Mouse (Mus musculus) liver, adult 2 months (tissue): Measurements from ENCODE around the gene Shroom3. TPM values are rescaled to one million over a fixed set of nuclear protein-coding genes. Genes with fewer than 3 reads are reported as not detected.
A peak's percentile ranks its signal among the peaks of the same experiment; 100 is the strongest.

Experiments used
- DNase-seq: peaks from one replicate; pipeline ENCODE4 v3.0.0-alpha.2; 2011; ENCODE audit warnings: low read depth, low spot score; ENCODE audit errors: extremely low read depth
- H3K27ac ChIP-seq: fragments of 200-500 bp; replicated peaks from 2 replicates; pipeline ENCODE4 v1.5.1; 2012; ENCODE audit warnings: low read depth, mild to moderate bottlenecking, control low read depth, inconsistent platforms, low read length; ENCODE audit not compliant: insufficient read depth
- H3K27me3 ChIP-seq: fragments of 200-500 bp; 2 replicates; pipeline ENCODE4 v1.6.1; 2012; ENCODE audit warnings: mild to moderate bottlenecking, moderate library complexity, low read length, inconsistent platforms; ENCODE audit not compliant: control insufficient read depth, insufficient read depth
- H3K36me3 ChIP-seq: fragments of 200-500 bp; 2 replicates; pipeline ENCODE4 v1.6.1; 2012; ENCODE audit warnings: low read length, inconsistent platforms; ENCODE audit not compliant: control insufficient read depth, insufficient read depth
- H3K4me1 ChIP-seq: fragments of 200-500 bp; 2 replicates; pipeline ENCODE4 v1.6.1; 2011; ENCODE audit warnings: low read length; ENCODE audit not compliant: control insufficient read depth, insufficient read depth
- H3K4me3 ChIP-seq: fragments of 200-500 bp; 2 replicates; pipeline ENCODE4 v1.5.1; 2011; ENCODE audit warnings: low read depth, mild to moderate bottlenecking, control low read depth, low read length, moderate library complexity; ENCODE audit not compliant: insufficient read depth
- H3K79me2 ChIP-seq: fragments of 200-500 bp; 2 replicates; pipeline ENCODE4 v1.6.1; 2012; ENCODE audit warnings: inconsistent platforms, mild to moderate bottlenecking, low read length, moderate library complexity; ENCODE audit not compliant: control insufficient read depth, insufficient read depth
- H3K9ac ChIP-seq: fragments of 200-500 bp; 2 replicates; pipeline ENCODE4 v1.6.1; 2012; ENCODE audit warnings: low read depth, mild to moderate bottlenecking, control low read depth, inconsistent platforms, low read length
- CTCF ChIP-seq: fragments of 200-500 bp; IDR thresholded peaks from 2 replicates; pipeline ENCODE4 v1.5.1; 2011; ENCODE audit warnings: low read depth, low read length, control low read depth
- POLR2A ChIP-seq: fragments of 200-500 bp; IDR thresholded peaks from 2 replicates; pipeline ENCODE4 v1.6.1; 2011; ENCODE audit warnings: low read length, control low read depth; ENCODE audit not compliant: insufficient read depth; ENCODE audit errors: extremely low read depth
- WGBS: fragments of 180-500 bp; shearing (Covaris S2); methylation state at CpG from one replicate; pipeline ENCODE4 v1.1.7; 2018; 5-methylcytosine and 5-hydroxymethylcytosine counted together
- polyA plus RNA-seq: library from polyadenylated mRNA; depleted of rRNA; stranded (reverse); fragments of >200 nt; gene quantifications from 2 replicates; pipeline ENCODE4 v1.2.3, GENCODE M21; 2012
- total RNA-seq: library from RNA; depleted of rRNA; stranded (reverse); fragments of >200 nt; gene quantifications from 2 replicates; pipeline ENCODE4 v1.2.3, GENCODE M21; 2014

Shroom3 gene
- total and polyA plus RNA-seq, 2 experiments: 4.0 to 4.1 TPM

DNA sequence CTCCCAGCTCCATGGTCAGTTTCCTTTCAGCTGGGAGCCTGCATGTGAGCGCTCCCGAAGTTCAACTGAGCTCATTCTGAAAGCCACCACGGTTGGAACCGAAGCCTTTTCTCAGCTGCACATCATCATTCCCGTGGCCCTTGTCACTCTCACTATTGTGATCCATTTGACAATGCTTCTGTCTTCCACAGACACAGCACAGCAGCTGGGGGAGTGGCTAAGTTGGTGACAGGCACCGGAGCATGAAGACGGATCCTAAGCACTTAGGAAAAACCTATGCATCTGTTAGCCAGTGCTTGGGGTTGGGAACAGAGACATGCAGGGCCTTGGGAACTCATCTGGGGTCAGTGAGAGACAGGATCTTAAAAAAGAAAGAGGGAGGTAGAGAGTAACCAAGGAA, 121.1 kb downstream of the Shroom3 start:
- DNase-seq: no peak
- Histone ChIP-seq H3K9ac (no peak overlapping the region), H3K4me3 (no peak overlapping the region), H3K27ac (no peak overlapping the region), H3K79me2 (no peaks in the 10 kb centered on the region; the same call in 1 of the 2 replicates), H3K27me3 (no peaks in the 10 kb centered on the region), H3K4me1 (no peaks in the 10 kb centered on the region), H3K36me3 (no peaks in the 10 kb centered on the region; the same call in 1 of the 2 replicates)
- TF ChIP-seq CTCF (no peak), POLR2A (no peak)
- WGBS: 70% methylated on average over 7 of the region's 7 CpGs

DNA sequence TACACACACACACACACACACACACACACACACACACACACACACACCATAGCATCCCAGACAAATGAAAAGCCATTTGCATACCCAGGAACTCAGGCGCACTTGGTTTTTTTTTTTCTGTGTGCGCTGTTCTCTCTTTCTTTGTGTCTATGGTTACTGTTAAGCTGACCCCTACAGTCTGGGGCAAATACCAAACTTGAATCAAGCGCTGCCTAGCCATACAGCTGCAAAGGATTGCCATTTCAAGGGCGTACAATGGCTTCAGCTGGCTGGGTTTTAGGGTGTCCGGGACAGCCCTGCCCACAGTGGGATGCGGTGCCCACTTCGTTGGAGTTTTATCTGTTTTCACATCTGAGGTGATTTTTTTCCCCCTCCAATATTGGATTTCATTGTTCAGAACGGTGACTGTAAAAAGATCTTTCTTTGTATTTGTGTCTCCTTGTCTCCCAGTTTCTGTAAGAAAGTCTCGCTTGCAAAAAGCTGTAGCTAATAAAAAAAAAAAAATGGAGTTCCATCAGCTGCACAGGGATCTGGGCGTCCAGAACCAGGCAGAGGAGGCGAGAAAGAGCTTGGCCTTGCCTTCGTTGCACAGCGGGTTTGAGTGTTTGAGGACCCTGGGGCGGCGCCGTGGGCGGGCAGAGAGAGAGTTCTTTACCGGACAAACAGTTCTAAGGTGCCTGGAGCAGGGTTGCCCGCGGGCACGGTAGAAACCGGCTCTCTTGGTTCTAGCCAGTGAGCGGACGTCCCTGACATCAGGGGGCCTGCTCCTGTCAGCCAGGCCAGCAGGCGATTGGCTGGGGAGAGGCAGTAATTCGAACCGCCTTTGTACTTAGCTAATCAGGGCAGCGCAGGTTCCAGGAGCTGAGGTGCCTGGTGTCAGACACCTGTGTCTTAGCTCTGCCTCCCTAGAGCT, 125.5 kb downstream of the Shroom3 start:
- no peak overlapping the region for H3K9ac ChIP-seq
- peak overlapping the region; percentile 35; the same call in 1 of the 2 replicates for H3K4me3 ChIP-seq

DNA sequence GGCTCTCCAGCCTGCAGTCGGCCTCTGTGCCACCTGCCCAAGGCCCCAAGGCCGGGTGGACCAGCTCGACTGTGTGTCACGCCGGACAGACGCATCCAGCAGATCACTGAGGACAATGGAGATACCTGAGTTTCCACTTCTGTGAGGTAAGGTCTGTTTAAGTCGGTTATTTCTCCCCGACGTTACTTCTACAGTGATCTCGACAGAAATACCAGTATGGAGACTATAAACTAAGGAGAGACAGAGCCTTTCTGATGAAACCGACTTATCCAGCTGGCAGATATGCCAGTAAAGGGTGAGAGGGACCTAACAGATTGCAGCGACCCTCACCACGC, 126.1 kb downstream of the Shroom3 start:
- no peaks in the 10 kb centered on the region for H3K4me1 ChIP-seq
- H3K27me3 ChIP-seq: no peaks in the 10 kb centered on the region
- H3K27ac ChIP-seq: no peak overlapping the region
- H3K9ac ChIP-seq: no peak overlapping the region
- H3K36me3 ChIP-seq: no peaks in the 10 kb centered on the region; the same call in 1 of the 2 replicates
- WGBS: 41% methylated on average over 13 of the region's 13 CpGs
- no peak for DNase-seq
- no peaks in the 10 kb centered on the region; the same call in 1 of the 2 replicates for H3K79me2 ChIP-seq
- peak overlapping the region; percentile 35; the same call in 1 of the 2 replicates for H3K4me3 ChIP-seq
- TF ChIP-seq POLR2A (no peak), CTCF (no peak)

More for the DNA sequence above, 125.5 kb downstream of the Shroom3 start:
- H3K4me1 ChIP-seq: no peaks in the 10 kb centered on the region
- DNase-seq: peak; percentile 22
- H3K79me2 ChIP-seq: no peaks in the 10 kb centered on the region
- no peak overlapping the region for H3K27ac ChIP-seq
- no peak for TF ChIP-seq CTCF
- 0 out of 2 replicates have a peak, but pooled peaks have one; percentile 7 for TF ChIP-seq POLR2A
- H3K36me3 ChIP-seq: no peaks in the 10 kb centered on the region; the same call in 1 of the 2 replicates
- WGBS: 34% methylated on average over 28 of the region's 28 CpGs
- no peaks in the 10 kb centered on the region for H3K27me3 ChIP-seq

DNA sequence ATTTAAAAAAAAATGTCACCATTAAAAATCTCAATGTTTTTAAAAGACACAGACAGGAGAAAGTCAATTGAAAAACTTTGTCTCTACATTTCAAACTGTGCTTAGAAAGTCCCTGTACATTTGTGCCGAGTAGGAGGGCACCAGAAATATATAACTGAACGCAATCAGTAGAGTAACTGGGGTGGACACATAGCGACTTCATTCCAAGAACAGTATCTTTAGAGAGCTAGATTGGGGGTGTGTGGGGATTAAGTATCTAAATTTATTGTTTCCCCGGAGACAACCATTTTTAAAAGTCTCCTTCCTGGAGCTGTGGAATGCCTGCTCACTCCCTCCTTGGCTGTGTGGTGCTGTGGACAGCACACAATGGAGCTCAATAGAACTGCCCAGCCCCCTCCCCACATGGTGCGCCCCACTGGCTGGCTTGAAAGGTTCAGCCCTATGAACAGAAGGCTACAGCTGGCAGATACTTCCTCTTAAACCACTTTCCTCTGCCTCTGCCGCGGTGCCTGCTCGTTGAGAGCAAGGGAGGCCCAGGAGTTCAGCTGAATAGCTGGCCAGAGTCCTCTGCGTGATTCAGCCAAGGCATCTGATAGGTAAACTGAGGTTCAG, 127.8 kb downstream of the Shroom3 start:
- TF ChIP-seq CTCF: no peak
- TF ChIP-seq POLR2A: no peak
- Histone ChIP-seq H3K36me3 (no peaks in the 10 kb centered on the region), H3K9ac (no peak overlapping the region), H3K79me2 (no peaks in the 10 kb centered on the region; the same call in 1 of the 2 replicates), H3K27me3 (no peaks in the 10 kb centered on the region), H3K4me1 (no peaks in the 10 kb centered on the region), H3K27ac (no peak overlapping the region), H3K4me3 (no peak overlapping the region)
- DNase-seq: no peak
- WGBS: 70% methylated on average over 9 of the region's 9 CpGs

DNA sequence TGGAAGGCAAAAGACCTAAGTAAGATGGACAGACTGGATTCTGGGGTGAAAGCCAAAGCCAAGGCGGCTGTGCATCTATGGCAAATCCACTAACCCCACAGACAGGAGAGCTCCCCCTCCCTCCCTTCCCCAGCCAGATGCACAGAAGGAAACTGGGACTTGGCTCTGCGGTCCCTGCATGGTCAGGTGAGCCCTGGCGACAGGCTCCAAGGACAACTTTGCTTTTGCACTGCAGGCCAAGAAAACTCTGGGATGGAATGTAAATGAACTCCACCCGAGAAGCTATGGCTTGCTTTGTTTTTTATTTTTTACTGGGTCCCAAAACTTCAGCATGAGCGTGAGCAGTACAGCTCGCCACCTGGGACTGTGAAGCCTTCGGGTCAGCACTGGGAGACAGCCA, 128.5 kb downstream of the Shroom3 start:
- TF ChIP-seq POLR2A (no peak), CTCF (no peak)
- 80% methylated on average over 7 of the region's 7 CpGs for WGBS
- H3K4me1 ChIP-seq: no peaks in the 10 kb centered on the region
- H3K27ac ChIP-seq: no peak overlapping the region
- no peak overlapping the region for H3K9ac ChIP-seq
- no peak overlapping the region for H3K4me3 ChIP-seq
- no peaks in the 10 kb centered on the region for H3K36me3 ChIP-seq
- no peaks in the 10 kb centered on the region for H3K27me3 ChIP-seq
- no peaks in the 10 kb centered on the region; the same call in 1 of the 2 replicates for H3K79me2 ChIP-seq
- no peak for DNase-seq
